Comparison of ENCODE assay signal across 9 mouse cellular contexts in genomic region chr11:19830280-19831062, GRCm38 (mm10).
DNase-seq lines count a peak whose midpoint lies in the region; ATAC-seq lines count a peak whose summit lies in the region.
"Had no signal": no experiment of that assay in that cellular context is flagged by ENCODE, and none has a peak within 500 bp of the region (broad histone marks: within the 10 kb centered on the region; RNA-seq: fewer than 3 reads in every experiment).

No protein-coding gene starts in this region.

- H3K4me2 ChIP-seq in heart, embryonic 12.5 days: 0 out of 2 replicates have a peak overlapping the region, but pooled peaks have one; percentile 14
- peak overlapping the region; percentile 12; the same call in 1 of the 2 replicates for H3K4me2 ChIP-seq in lung, embryonic 15.5 days
- H3K4me2 ChIP-seq: liver, embryonic 15.5 days had no signal

- no peaks in the 10 kb centered on the region for H3K36me3 ChIP-seq in heart, embryonic 12.5 days
- no peaks in the 10 kb centered on the region for H3K36me3 ChIP-seq in lung, embryonic 15.5 days
- H3K36me3 ChIP-seq: liver, embryonic 15.5 days had no signal

- no peak overlapping the region for H3K9ac ChIP-seq in heart, embryonic 12.5 days
- H3K9ac ChIP-seq in lung, embryonic 15.5 days: no peak overlapping the region
- H3K9ac ChIP-seq: liver, embryonic 15.5 days had no signal

- peak; percentile 60 to 74 for DNase-seq in CD8-positive naive resting alpha-beta T cell, adult 2 months (ENCODE audit: low read depth in 2 of 2, low spot score in 2 of 2)
- DNase-seq in adrenal gland, adult 8-10 months: peak; percentile 41
- DNase-seq in embryo, embryonic 9.5 days (ENCODE audit: extremely low spot score): peak; percentile 72
- DNase-seq in kidney, postnatal 14 days: peak; percentile 77
- DNase-seq in retina, adult 2 months (ENCODE audit: low read depth, low spot score): peak; percentile 28
- peak; percentile 93 for DNase-seq in thymus, postnatal 4 days

- no peaks in the 10 kb centered on the region for H3K9me3 ChIP-seq in heart, embryonic 12.5 days (replicated peaks)
- no peaks in the 10 kb centered on the region for H3K9me3 ChIP-seq in lung, embryonic 15.5 days
- H3K9me3 ChIP-seq: liver, embryonic 15.5 days had no signal

- 17% methylated on average over 18 of the region's 18 CpGs for WGBS in heart, embryonic 12.5 days
- 15% methylated on average over 18 of the region's 18 CpGs for WGBS in lung, embryonic 15.5 days

- no peak for ATAC-seq in heart, embryonic 12.5 days (ENCODE audit: insufficient number of reproducible peaks, low FRiP score)
- no peak for ATAC-seq in lung, embryonic 15.5 days (ENCODE audit: borderline replicate concordance, extremely low read depth, low FRiP score, low TSS enrichment)

- peaks cover 10% of the 10 kb centered on the region; the same call in 1 of the 2 replicates for H3K4me1 ChIP-seq in heart, embryonic 12.5 days (replicated peaks)
- H3K4me1 ChIP-seq in lung, embryonic 15.5 days: peaks cover 20% of the 10 kb centered on the region
- H3K4me1 ChIP-seq: liver, embryonic 15.5 days had no signal

- H3K27ac ChIP-seq in heart, embryonic 12.5 days (ENCODE audit: poor library complexity, severe bottlenecking): no peak overlapping the region
- no peak overlapping the region for H3K27ac ChIP-seq in lung, embryonic 15.5 days
- H3K27ac ChIP-seq: liver, embryonic 15.5 days had no signal

- H3K4me3 ChIP-seq in heart, embryonic 12.5 days: no peak overlapping the region
- H3K4me3 ChIP-seq in lung, embryonic 15.5 days: no peak overlapping the region
- H3K4me3 ChIP-seq: liver, embryonic 15.5 days had no signal

- no peaks in the 10 kb centered on the region for H3K27me3 ChIP-seq in heart, embryonic 12.5 days (replicated peaks)
- H3K27me3 ChIP-seq in lung, embryonic 15.5 days: no peaks in the 10 kb centered on the region
- H3K27me3 ChIP-seq: liver, embryonic 15.5 days had no signal

Comparison
In these comparisons a context has a peak if more than half of its experiments do, and no peak if none do; other contexts are left out.
1. DNase-seq: peak in every context shown above with its lines; median percentile 93 in thymus, postnatal 4 days; 77 in kidney, postnatal 14 days; 72 in embryo, embryonic 9.5 days; 67 in CD8-positive naive resting alpha-beta T cell, adult 2 months; 41 in adrenal gland, adult 8-10 months; 28 in retina, adult 2 months.